Mouse (Mus musculus) lung, postnatal 4 days (tissue): ENCODE data around the gene B3galt4.

Experiments
- DNase-seq, 2 experiments: peaks; one replicate each; pipeline ENCODE4 v3.0.0; 2021

The B3galt4 gene

DNA sequence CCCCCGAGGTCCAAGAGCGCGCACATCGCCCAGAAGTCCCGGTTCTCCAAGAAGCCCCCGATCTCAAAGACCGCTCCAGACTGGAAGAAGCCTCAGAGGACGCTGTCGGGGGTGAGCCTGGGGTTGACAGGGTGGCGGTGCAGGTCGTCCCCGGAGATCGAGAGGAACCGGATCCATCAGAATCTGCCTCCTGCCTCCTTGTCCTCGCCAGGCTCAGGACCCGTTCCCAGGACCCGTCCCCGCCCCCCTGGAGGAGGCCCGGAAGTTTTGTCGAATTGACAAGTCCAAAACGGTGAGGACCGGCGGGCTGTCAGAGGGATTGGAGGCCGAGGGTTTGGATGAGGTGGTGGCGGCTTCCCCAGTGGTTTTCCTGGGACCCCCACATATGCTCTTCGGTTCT is 10.3 kb downstream of the B3galt4 start:
- DNase-seq, result no peak

DNA sequence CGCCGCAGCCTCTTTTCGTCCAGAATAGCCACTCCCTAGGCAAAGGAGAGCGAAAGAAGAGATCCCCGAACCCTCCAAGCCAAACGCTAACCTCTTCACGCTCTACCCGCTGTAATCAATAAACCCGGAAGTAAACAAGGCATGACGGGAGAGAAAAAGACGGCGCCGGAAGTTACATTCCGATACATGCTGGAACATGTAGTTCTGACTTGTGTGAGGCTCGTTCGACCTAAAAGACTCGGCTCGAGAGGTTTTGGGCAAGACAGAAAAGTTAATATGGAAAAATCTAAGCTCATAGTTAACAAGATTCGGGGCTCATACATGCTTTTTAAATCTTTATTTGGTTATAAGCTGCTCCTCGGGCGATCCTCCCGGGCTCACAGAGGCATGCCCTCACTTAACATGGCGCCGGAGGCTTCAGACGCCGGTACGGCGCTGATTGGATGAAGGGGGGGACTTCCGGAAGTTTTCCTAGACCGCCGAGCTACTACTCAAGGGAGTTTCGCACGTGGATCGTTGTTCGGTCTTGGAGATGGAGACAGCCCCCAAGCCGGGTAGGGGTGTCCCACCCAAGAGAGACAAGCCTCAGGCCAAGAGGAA is 11.0 kb downstream of the B3galt4 start, which contains the start of the genes Pfdn6 and Wdr46:
Gene Pfdn6, minus strand, starts transcription at position 138 of the 600 bp plus-strand sequence.
Gene Wdr46, plus strand, starts transcription at position 455 of the 600 bp plus-strand sequence.
- peak; percentile 86 to 90 for DNase-seq

DNA sequence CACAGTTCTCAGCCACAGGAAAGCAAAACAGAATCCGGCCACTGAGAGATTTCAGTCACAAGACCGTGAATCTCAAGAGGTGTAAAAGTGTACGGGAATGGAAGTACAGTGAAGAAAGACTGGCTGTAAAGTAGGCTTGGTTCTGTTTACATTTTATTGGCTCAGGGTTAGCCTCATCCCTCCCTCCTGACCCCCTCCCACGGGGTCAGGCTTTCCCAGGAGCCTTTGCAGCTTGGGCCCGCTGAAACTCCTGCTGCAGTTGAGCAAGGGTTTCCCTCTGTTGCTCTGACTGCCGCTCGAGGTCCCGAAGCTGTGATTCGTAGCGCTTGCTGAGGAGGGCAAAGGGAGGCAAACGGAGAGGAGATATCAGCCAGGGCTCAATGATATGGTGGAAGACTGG is 12.5 kb downstream of the B3galt4 start:
- DNase-seq, result no peak

DNA sequence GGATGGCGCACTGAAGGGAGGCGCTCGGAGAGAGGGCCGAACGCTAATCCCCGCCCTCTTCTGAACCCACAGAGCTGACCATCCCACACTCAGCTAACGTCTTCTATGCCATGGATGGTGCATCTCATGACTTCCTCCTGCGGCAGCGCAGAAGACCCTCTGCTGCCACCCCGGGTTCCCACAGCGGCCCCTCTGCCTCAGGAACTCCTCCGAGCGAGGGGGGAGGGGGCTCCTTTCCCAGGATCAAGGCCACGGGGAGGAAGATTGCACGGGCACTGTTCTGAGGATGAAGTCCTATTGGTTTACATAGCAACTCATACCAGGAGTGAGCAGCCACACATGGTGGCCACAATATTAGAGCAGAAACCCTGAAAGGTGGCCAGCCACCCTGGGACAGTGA is 14.3 kb downstream of the B3galt4 start:
- DNase-seq, result no peak

DNA sequence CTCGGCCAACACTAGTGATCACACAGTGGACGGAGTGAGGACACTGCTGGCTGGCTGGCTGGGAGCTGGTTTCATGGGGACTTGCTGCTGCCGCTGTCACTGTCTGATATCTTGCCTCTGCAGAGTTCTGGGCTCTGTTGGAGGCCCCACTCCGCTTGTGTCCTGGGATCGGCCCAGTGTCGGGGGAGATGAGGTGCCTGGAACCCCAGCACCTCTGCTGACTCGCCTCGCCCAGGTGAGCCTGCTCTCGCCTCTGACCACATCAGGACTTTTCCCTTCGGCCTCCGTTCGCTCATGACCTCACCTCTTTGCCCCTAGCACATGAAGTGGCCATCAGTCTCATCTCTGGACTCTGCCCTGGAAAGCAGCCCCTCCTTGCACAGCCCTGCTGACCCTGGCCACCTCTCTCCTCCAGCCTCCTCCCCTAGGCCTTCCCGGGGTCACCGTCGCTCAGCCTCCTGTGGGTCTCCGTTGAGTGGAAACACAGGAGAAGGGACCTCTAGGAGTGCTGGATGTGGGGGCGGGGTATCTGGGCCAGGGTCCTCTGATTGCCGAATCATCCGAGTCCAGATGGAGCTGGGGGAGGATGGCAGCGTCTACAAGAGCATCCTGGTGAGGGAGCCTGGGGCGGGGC is 15.7 kb downstream of the B3galt4 start:
- DNase-seq, result no peak

DNA sequence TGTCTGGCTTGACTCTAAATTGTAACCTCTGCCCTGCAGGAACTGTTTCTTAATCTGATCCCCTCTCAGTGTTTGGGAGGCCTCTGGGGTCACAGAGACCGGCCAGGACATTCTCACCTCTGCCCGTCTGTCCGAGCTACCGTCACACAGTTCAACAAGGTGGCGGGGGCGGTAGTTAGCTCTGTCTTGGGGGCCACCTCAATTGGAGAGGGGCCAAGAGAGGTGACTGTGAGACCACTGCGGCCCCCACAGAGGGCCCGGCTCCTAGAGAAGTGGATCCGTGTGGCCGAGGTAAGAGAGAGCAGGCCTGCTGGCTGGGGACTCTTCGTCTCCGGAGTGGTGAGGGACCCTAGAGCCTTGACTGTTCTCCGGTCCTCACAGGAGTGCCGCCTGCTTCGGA is 18.3 kb downstream of the B3galt4 start:
- no peak for DNase-seq

DNA sequence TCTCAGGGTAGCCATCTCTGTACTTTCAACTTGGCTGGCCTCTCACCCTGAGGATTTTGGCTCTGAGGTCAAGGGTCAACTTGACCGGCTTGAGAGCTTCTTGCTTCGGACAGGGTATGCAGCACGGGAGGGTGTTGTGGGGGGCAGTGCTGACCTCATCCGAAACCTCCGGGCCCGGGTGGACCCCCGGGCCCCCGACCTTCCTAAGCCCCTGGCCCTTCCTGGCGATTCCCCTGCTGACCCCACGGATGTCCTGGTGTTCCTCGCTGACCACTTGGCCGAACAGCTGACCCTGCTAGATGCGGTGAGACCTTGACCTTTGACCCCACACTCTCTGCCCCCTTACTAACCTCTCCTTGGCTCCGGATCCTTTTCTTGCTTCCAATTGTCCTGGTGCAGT is 18.8 kb downstream of the B3galt4 start:
- no peak for DNase-seq

DNA sequence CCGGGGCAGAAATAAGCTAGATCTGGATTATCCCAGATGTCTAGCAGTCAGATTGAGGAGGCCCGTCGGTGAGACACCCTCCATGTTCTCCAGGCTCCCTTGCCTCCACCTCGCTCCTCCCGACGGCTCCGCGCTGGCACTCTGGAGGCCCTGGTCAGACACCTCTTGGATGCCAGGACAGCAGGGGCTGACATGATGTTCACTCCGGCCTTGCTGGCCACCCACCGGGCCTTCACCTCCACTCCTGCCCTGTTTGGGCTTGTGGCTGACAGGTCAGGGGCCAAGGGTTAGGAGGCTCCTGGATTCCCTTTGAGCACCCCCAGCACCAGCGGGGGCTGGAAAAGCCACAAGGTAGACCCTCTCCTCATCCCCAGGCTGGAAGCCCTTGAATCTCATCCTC is 19.3 kb downstream of the B3galt4 start:
- DNase-seq, result no peak

DNA sequence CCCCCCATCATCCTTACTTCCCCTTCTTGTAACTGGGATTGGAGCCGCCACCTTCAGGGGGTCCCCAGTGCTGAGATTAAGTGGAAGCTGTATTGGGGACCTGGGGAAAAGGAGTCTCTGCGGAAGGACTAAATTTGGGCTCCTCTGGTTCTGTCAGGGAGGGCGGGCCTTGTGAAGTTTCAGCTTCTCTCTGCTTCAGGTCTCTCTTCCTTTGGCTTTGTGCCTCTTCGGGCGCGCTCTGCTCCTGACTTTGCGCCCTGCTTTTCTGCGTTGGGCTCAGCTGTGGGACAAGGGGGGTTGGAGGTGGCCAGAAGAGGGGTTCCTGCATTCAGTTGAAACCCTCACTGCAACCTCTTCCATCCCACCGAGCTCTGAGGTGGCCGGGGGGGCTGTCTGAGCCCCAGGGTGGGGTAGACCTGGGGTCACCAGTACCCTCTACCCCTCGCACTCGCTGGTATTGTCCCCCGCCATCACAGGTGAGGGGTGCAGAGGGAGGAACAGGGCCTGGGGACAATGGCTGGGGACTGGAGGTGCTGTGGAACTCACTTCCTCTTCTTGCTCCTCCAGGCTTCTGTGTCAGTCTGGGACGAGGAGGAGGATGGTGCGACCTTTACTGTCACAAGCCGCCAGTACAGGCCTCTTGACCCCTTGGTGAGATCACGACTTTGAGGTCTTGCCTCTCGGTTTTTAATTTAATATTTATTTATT is 20.0 kb downstream of the B3galt4 start:
- DNase-seq, result no peak

DNA sequence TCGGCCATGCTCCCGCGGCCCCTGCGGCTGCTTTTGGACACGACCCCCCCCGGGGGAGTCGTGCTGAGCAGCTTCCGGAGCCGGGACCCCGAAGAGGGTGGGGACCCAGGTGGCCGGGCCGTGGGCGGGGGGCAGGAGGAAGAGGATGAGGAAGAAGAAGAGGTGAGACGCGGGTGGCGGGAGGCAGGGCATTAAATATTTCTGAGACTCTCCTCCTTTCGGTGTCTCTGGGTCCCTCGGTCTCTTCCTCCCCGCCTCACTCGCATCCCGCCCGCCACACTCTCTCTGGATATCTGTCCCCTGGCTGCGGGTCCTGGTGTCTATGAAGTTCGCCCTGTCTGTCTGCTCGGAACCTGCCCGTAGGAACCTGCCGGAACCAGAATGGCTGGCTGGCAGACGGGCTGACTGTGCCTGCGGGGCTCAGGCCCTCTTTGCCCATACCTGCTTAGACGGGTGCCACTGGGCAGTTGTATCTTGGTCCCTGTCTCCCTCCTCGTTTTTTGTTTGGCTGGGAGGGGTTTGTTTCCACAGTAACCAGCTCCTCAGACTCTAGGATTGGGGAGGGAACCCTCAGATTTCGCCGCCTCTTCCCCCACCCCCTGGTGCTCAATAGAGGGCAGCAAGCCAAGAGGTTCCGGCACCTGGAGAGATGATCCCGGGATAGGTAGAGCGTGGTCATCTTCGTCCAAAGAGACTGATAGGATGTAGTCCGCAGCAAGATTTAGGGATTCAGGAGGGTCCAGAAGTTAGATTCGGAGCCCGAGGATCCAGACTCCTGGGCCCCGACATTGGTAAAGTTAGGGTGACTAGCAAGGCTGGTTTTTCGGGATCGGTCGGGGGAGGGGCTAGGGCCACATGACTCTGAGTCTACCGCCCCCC is 20.8 kb downstream of the B3galt4 start:
- peak; percentile 67 to 74 for DNase-seq

DNA sequence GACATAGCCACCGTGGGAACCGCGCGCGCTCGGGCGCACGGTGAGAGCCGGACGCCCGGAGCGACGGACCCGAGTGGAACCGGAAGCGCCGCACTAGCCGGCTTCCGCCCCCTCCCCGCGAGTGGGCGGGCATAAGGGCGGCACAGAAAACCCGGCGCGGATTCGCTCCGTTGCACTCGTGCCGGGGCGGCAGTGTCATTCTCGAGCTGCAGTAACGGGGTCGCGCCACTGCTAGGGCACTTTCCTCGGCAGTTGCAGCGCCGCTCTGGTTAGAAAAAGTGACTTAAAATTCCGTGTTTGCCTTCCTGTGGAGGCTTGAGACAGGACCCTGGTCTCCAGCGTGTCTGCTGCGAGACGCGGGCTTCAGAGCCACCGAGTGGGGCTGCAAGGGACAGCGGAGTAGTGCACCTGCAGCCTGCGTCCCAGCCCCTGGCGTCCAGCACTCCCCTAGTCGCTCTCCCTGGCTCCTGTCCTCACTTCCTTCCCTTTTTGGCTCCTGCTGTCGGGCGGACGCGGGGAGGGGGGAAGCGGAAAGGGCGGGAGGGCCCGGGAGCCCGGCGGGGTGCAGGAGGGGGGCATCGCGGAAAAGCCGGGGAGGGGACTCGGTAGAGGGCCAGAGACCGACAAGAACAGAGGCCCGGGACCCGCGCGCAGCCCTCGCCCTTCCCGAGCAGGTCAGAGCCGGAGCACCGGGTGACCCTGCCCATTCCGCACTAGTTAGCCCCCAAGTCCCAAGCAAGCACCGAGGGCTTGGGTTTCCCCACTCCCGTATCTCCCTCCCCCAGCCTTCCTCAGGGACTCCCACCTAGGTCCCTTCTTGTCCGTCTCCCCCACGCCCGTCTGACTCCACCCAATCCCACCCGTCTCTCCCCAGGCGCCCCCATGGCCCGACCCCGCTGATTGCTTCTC is 21.7 kb downstream of the B3galt4 start, which contains the start of gene Rgl2:
Gene Rgl2, plus strand, starts transcription at position 173 of the 909 bp plus-strand sequence.
- peak; percentile 96 to 97 for DNase-seq

DNA sequence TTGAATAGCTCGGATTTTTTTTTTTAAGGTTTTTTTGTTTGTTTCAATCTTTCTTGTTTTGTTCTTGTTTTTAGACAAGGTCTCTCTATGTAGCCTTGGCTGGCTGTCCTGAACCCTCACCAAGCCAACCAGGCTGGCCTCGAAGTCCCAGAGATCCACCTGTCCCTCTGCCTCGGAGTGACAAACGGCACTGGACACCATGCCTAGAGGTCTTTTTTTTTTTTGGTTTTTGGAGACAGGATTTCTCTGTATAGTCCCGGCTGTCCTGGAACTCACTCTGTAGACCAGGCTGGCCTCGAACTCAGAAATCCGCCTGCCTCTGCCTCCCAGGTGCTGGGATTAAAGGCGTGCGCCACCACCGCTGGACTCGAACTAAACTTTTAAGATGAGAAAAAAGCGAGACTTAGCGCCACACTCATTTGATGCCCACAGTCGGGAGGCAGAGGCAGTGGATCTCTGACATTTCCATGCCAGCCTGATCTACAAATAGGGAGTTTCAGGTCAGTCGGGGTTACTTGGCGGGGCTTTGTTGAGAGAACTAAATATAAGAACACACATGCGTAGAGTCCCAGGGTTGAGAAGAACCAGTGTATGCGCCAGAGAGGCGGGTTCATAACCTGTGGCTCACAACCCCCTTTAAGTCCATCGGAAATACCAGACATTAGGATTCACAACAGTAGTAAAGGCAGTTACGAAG is 22.9 kb downstream of the B3galt4 start:
- DNase-seq, result peak in 1 of 2 experiments; percentile 16

DNA sequence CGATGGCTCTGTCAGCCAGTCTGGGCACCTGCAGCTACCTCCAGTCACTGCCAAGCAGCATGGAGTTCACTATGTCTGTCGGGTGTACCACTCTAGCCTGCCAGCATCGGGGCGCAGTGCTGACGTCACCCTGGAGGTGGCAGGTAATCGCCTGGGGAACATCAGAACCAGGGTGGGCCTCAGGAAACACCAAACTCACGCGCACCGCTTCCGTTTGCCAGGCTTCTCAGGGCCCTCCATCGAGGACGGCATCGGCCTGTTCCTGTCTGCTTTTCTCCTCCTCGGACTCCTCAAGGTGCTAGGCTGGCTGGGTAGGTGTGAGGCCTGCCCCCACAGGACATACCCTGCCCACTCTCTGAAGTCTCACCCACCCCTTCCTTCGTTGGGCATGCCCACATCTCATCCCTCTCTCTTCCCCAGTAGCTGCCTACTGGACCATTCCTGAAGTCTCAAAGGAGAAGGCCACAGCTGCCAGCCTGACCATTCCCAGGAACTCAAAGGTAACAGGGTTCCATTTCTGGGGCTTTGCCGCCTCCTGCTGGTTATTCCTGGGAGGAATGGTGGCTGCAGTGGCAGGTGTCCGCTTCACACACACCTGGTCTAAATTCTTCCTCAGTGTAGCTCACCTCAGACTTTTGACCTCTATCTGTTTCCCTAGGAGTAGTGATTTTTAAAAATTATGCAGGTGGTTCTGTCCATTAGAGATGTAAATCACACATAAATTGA is 24.9 kb downstream of the B3galt4 start:
- peak in 1 of 2 experiments; percentile 51 for DNase-seq

DNA sequence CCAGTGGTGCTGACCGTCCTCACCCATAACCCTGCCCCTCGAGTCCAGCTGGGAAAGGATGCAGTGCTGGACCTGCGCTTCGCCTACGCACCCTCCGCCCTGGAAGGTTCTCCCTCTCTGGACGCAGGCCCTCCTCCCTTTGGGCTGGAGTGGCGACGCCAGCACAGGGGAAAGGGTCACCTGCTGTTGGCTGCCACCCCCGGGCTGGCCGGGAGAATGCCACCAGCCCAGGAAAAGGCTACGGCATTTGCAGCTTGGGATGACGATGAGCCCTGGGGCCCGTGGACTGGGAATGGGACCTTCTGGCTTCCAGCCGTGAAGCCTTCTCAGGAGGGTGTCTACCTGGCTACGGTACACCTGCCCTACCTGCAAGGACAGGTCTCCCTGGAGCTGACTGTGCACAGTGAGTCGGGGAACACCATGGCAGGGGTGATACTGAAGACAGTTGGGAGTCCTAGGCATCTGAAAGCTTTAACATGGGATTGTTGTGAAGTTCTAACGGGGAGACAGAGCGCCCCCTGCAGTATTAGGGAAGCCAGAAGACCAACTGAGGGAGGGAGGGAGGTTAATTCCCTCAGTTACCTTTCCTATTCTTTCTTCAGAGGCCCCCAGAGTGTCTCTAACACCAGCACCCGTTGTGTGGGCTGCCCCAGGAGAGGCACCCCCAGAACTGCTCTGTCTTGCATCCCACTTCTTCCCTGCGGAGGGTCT is 25.7 kb downstream of the B3galt4 start:
- DNase-seq, result no peak

DNA sequence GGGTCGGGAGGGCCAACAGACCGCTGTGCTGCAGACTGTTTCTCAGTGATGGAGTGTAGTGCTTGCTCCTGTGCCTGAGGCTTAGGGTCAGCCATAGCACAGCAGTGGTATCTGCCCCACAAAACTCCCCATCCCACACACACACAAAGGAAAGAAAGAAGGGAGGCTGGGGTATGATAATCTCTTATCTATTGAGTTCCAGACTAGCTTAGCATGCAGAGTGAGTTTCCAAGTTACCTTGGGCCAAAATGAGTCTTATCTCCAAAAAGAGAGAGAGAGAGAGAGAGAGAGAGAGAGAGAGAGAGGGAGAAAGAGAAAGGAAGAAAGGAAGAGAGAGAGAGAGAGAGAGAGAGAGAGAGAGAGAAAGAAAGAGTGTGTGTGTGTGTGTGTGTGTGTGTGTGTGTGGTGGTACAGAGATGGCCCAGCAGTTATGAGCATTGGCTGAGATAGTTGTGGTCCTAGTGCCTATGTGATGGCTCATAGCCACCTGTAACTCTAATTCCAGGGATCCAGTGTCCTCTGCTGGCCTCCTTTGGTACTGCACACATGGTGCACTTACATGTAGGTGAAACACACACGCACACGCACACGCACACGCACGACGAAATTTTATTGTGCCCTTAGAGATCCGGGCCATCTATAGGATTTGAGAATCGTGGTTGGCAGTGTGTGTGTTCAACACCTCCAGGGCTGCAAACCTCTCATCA is 26.6 kb downstream of the B3galt4 start:
- peak in 1 of 2 experiments; percentile 68 for DNase-seq

DNA sequence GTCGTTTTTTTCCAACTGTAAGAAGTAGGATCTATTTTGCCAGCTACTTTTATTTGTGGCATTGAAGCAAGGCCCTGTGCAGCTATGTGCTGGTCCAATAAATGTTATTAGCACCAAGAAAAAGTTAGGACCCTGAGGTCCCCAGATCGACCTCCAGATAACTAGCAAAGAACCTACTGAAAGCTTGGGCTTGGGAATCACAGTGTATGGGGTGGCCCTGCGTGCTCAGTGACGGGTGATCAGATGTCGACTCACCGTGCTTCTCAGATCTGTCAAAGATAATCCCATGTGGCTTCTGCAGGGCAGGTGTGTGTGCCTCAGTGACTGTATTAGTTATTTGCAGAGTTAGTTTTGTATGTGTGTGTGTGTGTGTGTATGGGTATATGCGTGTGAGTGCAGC is 29.9 kb downstream of the B3galt4 start:
- no peak for DNase-seq

DNA sequence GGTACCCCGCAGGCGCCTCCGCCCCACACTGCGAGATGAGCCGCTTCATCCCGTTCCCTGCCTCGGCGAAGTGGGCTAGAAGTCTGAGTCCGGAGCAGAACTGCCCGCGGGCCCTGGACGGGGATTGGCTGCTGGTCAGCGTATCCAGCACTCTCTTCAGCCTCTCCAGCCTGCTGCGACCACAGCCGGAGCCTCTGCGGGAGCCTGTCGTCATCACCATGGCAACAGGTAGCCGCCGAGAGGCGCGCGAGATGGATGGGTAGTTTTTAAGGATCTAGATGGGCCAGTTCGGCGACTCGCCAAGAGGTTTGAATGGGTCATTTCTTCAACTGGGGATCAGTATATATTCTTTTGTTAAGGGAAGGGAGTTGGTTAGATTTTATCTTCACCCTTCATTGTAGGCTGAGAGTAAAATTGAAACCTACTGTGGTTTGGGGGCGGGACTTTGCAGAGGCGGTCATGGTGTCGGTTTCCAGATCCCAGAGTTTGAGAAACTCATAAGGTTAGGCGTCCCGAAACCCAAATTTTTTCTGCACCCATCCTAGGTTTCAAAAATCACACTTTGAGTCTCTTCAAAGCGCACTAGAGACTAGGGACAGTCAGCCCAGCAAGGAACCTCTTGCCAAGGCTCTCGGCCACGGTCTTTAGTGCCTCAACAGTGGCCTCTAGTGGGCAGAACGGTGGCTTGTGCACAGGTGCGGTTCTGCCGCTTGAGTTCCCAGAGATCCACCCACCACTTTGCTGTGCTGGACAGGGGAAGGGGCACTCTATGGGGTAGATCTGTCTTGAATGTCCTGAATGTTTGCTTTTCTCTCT is 30.8 kb downstream of the B3galt4 start:
- DNase-seq, result peak; percentile 89 to 90
